33 mouse cellular contexts compared by ENCODE assay signal in the genomic region with DNA sequence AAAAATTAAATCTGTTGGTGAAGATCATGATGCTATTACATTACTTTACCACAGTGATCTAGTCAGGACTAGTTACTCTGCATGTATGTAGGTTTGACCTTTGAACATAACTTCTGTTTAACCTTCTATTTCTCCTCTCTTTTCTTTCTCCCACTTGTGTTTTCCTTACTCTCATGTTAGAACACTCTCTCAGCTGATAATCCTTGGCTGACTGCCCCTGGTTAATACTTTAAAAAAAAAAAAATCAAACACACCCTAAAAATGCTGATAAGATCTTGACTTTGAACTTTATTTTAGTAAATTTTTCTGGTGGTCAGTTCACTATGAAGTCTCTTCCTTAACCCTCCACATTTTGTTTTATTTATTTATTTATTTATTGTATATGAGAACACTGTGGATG. TPM values are rescaled to one million over a fixed set of nuclear protein-coding genes. Genes with fewer than 3 reads are reported as not detected.
"Had no signal": no experiment of that assay in that cellular context is flagged by ENCODE, and none has a peak within 500 bp of the region (broad histone marks: within the 10 kb centered on the region; RNA-seq: fewer than 3 reads in every experiment).

No protein-coding gene starts in this region.

- H3K27me3 ChIP-seq: heart, embryonic 12.5 days; heart, embryonic 13.5 days; heart, embryonic 15.5 days; hindbrain, embryonic 12.5 days; hindbrain, embryonic 13.5 days; hindbrain, embryonic 15.5 days; intestine, embryonic 15.5 days; kidney, embryonic 15.5 days had no signal

- H3K27ac ChIP-seq: heart, embryonic 10.5 days; heart, embryonic 13.5 days; heart, embryonic 15.5 days; hindbrain, embryonic 10.5 days; hindbrain, embryonic 12.5 days; hindbrain, embryonic 13.5 days; hindbrain, embryonic 14.5 days; hindbrain, embryonic 15.5 days; hindbrain, postnatal 0 days; intestine, embryonic 15.5 days; kidney, embryonic 15.5 days; kidney, postnatal 0 days; layer of hippocampus, adult 2 months; left cerebral cortex, adult 2 months had no signal

- H3K4me3 ChIP-seq: heart, embryonic 10.5 days; heart, embryonic 12.5 days; heart, embryonic 13.5 days; heart, embryonic 15.5 days; hindbrain, embryonic 10.5 days; hindbrain, embryonic 12.5 days; hindbrain, embryonic 13.5 days; hindbrain, embryonic 15.5 days; intestine, embryonic 15.5 days; kidney, embryonic 15.5 days; layer of hippocampus, adult 2 months; left cerebral cortex, adult 2 months had no signal

- H3K36me3 ChIP-seq: heart, embryonic 15.5 days; intestine, embryonic 15.5 days had no signal

- H3K4me1 ChIP-seq: heart, embryonic 10.5 days; hindbrain, embryonic 10.5 days; hindbrain, embryonic 12.5 days; hindbrain, embryonic 13.5 days; hindbrain, embryonic 15.5 days; intestine, embryonic 15.5 days; kidney, embryonic 15.5 days had no signal

- ATAC-seq: hindbrain, embryonic 16.5 days; hindbrain, postnatal 0 days; inflammation-experienced regulatory T-cells, adult 6 months; intestine, embryonic 15.5 days; intestine, embryonic 16.5 days had no signal

- DNase-seq: heart, postnatal 10 days; heart, postnatal 14 days; heart, postnatal 36 days; heart, postnatal 4 days; kidney, adult 11 months; kidney, adult 18-20 months; kidney, adult 8-10 months; kidney, adult 9 months; kidney, postnatal 10 days; kidney, postnatal 14 days; kidney, postnatal 25 days; kidney, postnatal 4 days; layer of hippocampus, adult 9-11 months; layer of hippocampus, postnatal 36 days had no signal

- H3K4me2 ChIP-seq: heart, embryonic 11.5 days; heart, embryonic 12.5 days; heart, embryonic 13.5 days; heart, embryonic 15.5 days; hindbrain, embryonic 12.5 days; hindbrain, embryonic 13.5 days; hindbrain, embryonic 14.5 days; hindbrain, embryonic 15.5 days; intestine, embryonic 15.5 days; kidney, embryonic 15.5 days had no signal

- H3K9me3 ChIP-seq: heart, embryonic 10.5 days; heart, embryonic 12.5 days; heart, embryonic 13.5 days; heart, embryonic 15.5 days; hindbrain, embryonic 12.5 days; hindbrain, embryonic 15.5 days; intestine, embryonic 15.5 days; kidney, embryonic 15.5 days had no signal

- H3K9ac ChIP-seq: heart, embryonic 12.5 days; heart, embryonic 13.5 days; heart, embryonic 15.5 days; hindbrain, embryonic 12.5 days; hindbrain, embryonic 13.5 days; hindbrain, embryonic 14.5 days; hindbrain, embryonic 15.5 days; intestine, embryonic 15.5 days; kidney, embryonic 15.5 days had no signal

RNA-seq across cellular contexts. Expression of gene Hacd1, which starts 44.6 kb away (rescaled TPM):
- polyA plus RNA-seq: inflammation-experienced regulatory T-cells, adult 6 months had no signal
